Mouse (Mus musculus) heart, adult 9 months (tissue): ENCODE measurements around the gene BC048671.
A peak's percentile ranks its signal among the peaks of the same experiment; 100 is the strongest.

ENCODE experiments used
- DNase-seq, 2 experiments: peaks; one replicate each; pipeline ENCODE4 v3.0.0; 2022; ENCODE audit warnings: low spot score in 2 of 2

The BC048671 gene

DNA sequence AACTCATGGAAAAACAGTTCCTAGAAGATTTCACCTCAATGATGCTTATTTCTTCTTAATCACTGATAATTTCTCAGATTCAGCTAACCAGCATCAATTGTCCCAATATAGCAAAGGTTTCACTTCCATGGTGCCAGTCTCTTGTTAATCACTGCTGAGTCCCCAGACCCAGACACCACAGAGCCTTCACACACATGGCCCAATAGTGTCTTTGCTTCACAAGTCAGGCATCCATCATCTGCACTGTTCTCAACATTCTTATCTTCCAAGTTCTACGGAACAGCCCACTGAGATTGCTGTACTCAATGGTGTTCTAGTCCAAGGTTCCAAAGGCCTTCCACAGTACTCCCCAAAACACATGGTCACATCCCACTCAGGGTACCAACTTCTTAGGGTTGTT is at the start of gene BC048671:
Gene BC048671, plus strand, starts transcription at position 301 of the 400 bp plus-strand sequence.
- no peak for DNase-seq

DNA sequence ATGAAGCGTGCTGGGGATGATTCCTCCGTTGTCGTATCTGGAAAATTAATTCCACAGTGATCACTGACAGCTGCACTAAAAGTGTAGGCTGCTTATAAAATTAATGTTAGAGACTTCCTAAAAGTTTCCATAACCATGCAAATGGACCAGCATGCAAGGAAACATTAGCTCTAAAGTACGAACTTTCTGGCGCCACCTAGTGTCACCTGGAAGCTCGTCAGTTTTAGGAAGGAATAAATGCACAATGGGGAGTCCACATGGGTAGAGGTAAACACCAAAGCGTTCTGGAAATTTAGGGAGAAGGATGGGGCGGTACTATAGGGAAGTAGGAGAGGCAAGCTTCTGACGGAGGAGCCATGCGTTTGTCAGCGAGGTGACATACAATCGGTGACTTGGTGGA is 12.8 kb upstream of the BC048671 start:
- no peak for DNase-seq

DNA sequence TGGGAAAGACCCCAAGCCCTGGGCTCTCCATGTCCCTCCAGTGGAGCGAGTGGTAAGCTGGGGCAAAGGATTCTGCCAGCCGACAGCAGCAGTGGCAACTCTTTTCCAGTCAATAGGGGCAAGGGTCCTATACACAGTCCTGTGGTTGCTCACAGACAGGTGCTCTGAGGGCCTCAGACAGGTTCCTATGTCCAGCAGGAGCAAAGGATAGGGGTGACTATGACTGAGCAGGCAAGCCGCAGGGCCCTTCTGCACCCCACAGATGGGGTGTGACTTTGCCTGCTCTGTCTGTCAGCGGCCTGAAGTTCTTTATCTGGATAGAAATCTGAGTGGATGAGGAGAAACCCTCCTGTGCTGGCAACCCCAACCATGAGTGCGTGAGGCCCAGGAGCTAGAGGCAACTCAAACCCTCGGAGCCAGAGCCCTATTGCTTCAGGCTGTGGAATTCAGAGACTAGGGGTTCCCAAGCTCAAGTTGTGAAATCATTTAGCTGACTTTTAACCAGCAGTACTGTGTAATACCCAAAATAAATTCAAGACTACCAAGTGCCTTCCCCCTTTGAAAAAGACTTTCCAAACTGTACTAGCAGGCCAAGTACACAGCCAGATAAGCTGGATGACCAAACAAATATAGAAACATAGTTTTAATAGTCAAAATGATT is 5.4 kb downstream of the BC048671 start:
- DNase-seq = no peak

DNA sequence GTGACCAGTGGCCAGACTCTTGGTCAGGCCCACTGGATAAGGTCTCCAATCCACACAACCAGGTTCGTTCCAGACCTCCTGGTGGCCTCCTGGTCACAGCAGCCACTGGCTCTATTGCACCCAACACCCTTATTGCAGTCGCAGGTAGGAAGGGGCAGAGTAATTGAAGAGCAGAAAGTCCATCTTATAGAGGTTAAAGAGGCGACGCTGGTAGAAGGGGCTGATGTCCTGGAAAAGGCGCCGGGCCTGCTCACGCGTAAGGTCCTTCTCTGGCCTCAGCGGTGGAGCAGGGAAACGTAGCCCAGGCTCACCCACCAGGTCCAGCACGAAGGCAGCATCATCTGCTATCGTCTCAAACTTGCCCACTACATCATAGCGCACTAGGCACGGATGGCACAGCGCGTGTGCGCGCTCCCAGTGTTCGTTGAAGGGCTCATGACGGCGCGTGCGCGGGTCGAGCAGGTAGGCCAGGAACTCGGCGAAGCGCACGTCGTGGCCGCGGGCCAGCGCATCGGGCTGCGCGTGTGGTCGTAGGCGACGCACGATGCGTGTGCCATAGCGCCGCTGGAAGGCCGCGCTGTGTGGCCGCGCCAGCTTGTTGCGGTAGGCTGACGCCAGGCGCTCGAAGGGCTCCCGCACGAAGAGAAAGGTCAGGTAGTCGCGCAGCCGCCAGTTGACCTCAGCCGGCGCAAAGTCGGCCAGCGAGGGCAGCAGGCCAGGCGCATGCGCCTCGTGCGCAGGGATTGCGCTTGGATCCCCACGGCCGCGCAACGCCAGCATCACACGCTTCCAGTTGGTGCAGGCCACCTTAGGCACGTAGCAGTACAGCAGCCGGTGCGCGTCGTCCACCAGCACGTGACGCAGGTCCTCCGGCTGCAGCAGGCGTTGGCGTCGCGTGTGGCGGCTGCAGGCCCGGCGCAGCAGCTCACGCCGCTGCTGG is 8.1 kb downstream of the BC048671 start:
- no peak for DNase-seq

DNA sequence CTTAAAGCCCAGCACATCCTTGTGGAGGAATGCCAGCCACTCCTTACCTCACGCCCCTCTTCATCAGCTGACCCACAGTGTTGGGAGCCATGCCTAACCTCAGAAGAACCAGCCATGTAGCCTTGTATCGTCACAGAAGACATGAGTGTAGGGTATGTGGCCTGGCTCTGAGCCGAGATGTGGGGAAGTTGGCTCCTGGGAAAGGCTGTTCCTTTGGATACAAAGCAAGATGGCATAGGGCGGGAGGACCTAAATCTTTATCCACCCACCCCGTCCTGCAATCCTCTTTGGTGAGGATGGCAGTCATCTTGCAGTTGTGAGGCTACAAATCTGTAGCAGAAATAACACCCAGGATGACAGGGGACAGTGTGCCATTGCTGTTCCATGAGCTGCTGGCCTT is 14.9 kb downstream of the BC048671 start:
- no peak for DNase-seq

DNA sequence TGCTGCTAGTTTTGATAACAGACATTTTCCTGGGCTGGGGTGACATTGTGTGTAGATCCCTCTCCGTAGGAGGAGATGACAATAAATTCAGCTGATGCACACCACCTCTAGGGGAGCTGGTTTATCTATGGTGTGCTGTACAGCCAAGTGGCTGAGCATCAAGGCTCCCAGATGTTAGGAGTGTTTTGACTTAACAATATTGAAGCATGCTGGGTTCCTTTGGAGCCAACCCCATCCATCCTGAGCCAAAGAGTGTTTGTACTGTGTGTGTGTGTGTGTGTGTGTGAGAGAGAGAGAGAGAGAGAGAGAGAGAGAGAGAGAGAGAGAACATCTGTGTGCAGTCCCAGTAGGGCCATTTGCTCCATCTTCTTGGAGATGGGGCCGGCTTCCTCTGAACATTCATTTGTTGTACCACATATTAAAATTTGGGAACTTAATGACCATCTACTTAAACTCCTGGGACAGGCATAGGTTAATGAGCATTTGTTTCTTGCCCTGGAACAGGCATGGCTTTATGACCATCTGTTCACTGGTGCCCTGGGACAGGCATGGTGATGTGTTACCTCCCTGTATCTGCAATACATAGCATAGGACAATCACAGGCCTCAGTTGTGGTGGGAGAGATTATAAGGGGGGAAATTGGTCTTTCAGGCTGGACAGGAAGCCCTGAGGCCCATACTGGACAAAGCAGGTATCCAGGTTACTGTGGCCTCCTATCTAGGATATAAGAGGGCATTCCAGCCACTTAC is 16.7 kb downstream of the BC048671 start:
- DNase-seq = no peak

DNA sequence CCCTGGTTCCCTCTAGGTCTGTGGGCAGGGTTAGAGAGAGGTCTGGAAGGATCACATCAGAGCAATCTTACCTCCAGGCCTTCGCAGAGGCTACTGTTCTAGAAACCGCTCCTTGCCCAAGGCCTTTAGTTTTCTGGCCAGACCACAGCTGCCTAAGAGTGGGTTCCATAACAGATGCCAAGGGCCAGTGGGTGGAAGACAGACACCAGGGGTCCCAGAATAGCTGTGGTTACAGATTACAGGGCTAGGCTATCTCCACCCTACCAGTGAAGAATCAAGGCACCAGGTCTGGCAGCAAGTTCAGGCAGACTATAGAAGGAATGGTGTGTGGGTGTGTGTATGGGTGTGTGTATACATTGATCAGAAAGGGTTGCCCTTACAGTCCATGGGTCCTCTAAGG is 18.0 kb downstream of the BC048671 start:
- DNase-seq = no peak

DNA sequence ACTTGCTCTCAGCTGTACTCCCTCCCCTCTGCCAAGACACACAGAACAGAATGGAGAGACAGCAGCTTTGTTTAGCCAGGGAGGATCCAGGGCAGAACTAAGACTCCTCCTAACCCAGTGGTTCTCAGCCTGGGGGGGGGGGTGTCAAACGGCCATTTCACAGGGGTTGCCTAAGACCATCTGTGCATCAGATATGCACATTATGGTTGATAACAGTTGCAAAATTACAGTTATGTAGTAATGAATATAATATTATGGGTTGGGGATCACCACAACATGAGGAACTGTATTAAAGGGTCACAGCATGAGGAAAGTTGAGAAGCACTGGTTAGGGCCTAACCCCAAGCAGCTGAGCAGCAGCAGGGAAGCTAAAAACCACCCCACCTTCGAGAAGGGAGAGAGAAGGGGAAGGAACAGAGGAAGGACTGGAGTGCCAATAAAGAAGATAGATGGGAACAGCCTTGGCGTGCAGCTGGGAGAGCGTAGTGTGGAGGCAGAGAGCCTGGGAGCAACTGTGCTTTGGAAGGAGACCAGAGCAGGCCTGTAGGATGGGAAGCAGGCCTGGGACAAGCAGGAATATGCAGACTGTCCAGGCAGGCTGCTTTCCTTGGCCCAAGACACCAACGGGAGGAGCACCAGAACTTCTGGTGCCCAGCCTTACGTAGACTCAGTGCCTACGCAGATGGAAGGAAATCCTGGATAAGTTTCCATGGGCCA is 18.6 kb downstream of the BC048671 start:
- peak; percentile 32 to 59 for DNase-seq

DNA sequence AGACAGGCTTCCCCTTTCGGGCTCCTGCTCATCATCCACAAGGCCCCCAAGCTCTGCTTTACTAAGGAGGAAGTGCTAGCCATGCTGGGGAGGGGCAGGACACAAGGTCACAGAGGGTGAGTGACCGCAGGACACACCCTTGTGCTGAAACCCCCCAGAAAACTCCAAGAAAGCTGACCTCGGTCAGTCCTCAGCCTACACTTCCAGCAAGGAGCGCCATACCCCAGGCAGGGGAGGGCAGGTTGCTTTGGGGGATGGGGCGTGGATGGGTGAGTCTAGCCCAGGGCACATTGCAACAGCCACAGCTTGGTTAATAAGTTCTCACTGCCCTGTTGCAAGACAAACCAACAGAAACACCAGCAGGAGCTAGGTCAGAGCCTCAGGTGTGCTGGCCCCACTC is 19.4 kb downstream of the BC048671 start:
- no peak for DNase-seq

DNA sequence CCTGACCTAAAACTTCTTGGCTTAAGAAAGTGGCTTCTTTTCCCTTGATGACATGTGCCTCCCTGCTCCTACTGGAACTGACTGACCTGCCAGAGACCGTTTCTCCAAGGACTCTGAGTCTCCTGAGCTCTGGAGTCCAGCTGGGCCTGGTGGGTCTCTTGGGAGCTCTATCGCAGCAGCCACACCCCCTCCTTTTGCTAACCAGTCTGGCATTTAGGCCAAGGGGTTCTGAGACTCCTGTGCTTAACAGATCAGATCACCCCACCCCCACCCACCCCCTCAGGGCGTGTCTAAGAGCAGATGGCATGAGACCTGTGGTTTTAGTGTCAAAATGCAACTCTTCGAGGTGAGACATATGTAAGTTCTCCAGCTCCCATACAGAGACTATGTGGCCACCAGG is 20.8 kb downstream of the BC048671 start:
- DNase-seq = no peak

DNA sequence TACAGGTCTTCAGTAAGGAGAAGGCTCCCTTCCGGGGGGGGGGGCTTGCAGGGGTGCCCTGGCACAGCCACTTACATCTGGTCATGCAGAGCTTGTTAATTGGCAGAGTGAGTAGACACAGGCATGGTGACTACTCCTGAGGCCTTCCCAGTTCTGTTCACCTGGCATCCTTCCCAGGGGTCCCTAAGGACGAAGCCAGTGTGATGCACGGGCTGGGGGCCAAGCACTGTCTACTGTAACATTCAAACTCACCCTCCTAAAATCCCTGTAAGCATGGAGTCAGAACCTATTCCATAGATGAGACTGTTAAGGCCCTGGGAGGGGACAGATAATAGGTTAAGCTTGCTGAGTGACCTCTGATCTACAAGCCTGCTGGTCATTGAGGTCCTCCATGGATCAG is 23.0 kb downstream of the BC048671 start:
- no peak for DNase-seq

DNA sequence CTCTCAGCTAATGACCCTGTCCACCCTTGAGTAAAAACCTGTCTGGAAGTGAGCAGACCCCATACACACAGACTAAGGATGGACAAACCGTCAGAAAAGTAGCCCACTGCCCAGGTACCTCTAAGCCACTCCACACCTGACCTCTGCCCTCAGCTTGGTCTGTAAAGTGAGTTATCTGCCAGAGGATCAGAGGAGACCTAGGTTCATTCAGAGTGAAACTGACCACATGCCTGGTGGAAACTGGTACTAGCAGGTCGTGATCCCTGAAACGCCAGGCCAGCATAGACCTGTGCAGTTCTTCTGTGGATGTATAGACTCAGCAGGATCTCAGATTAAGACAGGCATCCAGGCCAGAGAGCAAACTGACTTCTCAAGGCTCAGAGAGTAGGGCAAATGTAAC is 23.4 kb downstream of the BC048671 start:
- DNase-seq = no peak

DNA sequence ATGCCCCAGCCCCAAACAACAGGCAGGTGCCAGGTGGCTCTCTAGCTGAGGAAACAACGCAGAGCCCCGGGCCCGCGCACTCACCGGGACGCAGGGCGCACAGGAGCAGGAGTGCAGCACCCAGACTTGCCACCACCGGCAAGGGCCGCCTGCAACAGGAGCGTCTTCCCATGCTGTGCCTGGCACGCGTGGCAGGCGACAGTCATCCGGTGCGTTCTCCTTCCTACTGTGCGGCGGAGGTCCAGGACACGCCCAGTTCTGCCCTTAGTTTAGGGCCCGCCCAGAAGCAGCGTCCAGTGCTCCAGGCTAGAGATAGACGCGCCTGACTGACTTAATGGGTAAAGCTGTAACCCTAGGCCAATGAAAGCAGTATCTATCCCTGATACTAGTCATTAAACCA is 24.0 kb downstream of the BC048671 start, which contains the start of gene Chst13:
Gene Chst13, minus strand, starts transcription at position 195 of the 400 bp plus-strand sequence.
- no peak for DNase-seq

DNA sequence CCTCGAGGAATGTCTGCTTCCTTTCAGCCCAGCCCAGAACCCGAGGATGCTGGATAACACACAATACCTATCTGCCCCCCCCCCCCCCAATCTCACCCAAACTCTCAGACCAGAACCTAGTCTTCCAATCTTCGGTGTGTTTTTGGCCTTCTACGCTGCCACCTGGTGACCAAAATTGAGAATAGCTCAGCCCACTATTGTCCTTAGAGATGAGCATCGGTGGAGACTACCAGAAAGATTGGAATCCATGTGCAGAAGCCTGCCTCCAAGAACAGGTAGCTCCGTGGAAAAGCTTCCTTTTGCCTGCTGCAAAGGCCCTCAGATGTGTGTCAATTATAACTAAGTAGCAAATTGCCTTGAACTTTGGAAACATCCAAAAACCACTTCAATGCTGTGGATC is 26.7 kb downstream of the BC048671 start:
- DNase-seq = no peak

DNA sequence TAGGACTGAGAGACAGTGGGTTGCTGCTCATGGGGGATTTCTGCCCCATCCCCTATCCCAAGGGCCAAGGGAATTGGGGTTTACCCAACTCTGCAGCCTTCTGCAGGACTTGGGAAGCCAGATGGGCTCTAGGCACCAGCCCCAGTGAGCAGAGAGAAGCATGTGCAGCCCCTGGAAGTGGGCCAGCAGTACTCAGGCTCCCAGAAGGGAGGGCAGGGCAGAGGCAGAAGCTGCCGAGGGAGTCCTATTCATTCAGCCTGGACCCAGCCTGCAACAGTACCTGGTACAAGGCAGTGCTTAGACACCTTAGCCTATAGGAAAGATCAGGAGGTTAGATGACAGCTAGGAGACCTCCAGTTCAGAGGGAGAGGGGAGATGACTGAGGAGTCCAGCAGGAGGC is 28.9 kb downstream of the BC048671 start:
- DNase-seq = peak; percentile 44 to 47

DNA sequence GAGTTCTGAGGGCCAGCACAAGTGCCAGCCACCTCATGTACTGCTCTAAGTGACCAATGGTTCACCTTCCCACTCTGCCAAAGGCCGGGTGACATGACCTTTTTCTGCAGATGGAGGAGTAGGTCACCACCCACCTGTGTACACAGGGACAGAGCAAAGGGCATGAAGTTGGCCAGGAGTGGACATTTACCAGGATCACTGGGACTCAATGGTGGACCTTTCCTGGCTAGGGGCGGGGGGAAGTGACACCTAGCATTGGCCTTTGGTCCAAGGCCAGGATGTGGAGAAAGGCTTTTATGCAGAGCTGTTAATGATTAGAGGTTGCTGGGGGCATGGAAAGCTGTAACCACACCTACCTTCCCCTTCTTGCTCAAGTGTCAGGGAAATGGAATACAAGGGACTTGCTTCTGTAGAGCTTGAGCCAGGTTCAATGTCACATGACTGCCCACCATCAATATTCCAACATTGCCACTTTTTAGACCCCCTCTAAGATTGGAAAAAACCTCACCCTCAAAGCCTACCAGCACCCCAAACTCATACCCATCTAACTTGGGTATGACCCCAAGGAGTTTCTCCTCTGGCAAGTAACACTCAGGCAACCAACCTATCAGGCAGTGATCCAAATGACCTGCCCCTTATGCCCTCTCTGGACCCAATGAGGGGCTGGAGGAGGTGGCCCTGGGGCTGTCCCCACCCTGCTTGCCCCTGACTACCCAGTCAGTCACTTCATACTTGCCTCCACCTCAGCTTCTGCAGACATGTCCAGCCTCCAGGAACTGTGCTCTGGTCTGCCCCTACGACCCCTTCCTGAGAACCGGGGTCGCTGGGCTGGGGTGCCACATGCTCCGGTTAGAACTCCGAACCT is 31.8 kb downstream of the BC048671 start, which contains the start of gene Uroc1:
Gene Uroc1, plus strand, starts transcription at position 724 of the 865 bp plus-strand sequence.
- DNase-seq = no peak

DNA sequence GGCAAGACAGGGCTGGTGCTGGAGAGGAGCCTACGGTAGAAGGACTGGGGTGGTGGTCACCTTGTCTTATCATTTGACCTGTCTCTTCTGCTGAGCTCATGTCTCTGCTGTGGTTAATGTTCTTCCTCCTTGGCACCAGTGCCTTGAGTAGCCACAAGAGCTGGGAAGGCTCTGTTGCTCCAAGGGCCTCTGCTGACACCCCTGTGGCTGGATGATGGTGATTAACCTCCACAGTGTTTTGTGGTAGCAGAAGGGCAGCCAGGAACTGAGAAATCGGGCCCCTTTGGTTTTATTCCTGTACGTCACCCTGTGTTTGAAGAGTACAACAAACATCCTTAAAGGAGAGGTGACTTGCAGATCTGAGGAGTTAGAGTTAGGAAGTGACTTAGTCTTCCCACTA is 33.2 kb downstream of the BC048671 start:
- no peak for DNase-seq

DNA sequence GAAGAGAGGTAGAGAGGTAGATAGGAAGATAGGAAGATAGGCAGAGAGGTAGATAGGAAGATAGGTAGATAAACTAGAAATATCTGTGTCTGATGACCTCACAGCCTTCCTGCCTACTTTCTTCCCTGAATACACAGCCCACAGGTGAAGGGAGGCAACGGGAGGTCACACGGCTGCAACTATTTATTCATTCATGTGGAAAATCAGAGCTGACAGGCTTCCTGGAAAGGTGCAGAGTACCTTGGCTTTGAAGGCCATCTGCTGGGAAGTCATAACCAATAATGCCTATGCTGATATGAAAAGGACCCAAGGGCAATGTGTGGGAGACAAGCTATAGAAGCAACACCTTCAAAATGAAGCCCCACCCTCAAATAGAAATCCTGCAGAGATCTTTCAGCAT is 41.3 kb downstream of the BC048671 start:
- DNase-seq = no peak

DNA sequence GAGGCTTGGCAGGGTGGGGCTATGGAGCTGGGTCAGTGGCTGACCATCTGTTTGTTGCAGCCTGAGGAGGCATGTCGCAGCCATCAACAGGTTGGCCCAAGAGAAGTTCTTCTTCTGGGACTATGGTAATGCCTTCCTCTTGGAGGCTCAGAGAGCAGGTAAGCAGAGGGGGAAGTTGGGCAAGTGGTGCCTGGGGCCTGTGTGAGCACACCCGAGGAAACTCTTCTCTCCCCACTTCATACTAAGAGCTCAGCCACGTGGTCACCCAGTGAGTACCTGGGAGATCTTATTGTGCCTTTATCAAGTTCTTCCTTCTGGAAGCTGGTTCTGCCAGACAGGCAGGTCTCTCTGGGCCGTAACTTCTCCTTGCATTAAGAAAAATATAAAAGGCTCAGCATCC is 46.2 kb downstream of the BC048671 start:
- no peak for DNase-seq

DNA sequence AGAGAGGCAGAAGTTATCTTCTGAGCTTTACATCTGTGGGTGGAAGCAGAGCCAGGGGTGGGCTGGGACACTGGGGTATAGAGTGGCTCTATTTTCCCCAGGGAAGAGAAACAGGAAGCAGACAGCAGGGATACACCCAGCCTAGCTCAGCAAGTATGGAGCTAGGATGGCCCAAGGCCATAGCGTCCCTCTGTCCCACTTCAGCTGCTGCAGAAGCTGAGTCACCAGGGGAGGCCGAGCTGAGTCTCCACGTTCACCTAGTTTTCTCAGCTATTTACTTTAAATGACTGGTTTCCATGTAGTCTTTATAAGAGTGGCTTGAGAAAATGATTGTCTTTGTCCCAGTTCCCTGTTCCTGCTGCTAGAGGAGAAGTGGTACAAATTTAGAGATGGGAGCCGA is 47.5 kb downstream of the BC048671 start:
- DNase-seq = no peak

DNA sequence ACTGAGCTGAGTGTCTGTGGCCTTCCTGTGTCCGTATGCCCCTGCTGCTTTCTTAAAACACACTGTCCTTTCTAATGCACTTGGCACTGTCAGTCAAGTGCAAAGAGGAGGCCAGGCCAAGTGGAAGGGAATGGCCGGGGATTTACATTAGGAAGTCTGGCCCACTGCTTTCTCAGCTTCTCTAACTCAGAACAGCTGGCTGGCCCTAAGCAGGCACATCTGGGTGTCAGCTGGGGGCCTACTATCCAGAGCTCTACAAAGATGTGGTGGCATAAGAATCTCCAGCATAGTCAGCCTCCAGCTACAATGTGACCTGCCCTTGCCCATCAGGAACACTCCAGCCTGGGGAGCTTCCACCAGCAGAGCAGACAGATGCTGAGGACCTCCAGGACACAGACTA is 49.0 kb downstream of the BC048671 start:
- no peak for DNase-seq
